Mouse (Mus musculus): Measurements from ENCODE around the gene Scgb1b20. TPM values are rescaled to one million over a fixed set of nuclear protein-coding genes. Genes with fewer than 3 reads are reported as not detected.
"Not testable (repeated sequence)": the region's sequence is repeated elsewhere in the genome, so short reads cannot be mapped to it uniquely, and the experiment has no call there.

The Scgb1b20 gene
- not detected in 2 replicates for polyA plus RNA-seq (2014; fragmentation: Nextera tagmentation; extraction: Ambion mirVana)

DNA sequence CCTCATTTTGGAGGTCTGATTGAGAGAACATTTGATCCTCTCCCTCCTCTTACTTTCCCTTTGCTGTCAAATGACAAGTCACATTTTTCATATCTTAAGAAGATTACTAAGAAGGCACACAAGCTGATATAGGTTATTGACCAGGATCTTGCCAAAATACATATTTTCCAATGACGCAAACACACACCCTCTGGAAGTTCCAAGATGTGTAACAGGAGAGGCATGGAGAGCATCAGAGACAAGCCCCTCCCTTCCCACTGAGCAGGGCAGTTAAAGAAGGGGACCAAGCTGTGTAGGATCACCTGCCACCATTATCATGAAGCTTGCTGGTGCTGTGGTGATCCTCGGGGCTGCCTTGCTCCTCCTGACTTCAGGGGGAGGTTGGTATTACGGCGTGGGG is at the start of gene Scgb1b20:
Scgb1b20 (plus strand) TSS at position 301 of the 400 bp plus-strand sequence.
- H3K4me2 ChIP-seq (ENCODE audit: low read depth, low read length, severe bottlenecking); H3K4me1 ChIP-seq (replicated peaks; ENCODE audit: control insufficient read depth, insufficient read depth, low read length); H3K9me3 ChIP-seq (ENCODE audit: control insufficient read depth, low read length); H3K4me3 ChIP-seq (ENCODE audit: low read depth, low read length); ATAC-seq (replicated peaks; ENCODE audit: low FRiP score); H3K27ac ChIP-seq (ENCODE audit: low read depth, low read length); H3K9ac ChIP-seq (ENCODE audit: low read length); DNase-seq (ENCODE audit: low spot score); H3K36me3 ChIP-seq (ENCODE audit: control insufficient read depth, insufficient read depth, low read length); H3K27me3 ChIP-seq (ENCODE audit: control insufficient read depth, insufficient read depth, low read length): not testable (repeated sequence)
- WGBS = 88% methylated on average over 4 of the region's 4 CpGs

DNA sequence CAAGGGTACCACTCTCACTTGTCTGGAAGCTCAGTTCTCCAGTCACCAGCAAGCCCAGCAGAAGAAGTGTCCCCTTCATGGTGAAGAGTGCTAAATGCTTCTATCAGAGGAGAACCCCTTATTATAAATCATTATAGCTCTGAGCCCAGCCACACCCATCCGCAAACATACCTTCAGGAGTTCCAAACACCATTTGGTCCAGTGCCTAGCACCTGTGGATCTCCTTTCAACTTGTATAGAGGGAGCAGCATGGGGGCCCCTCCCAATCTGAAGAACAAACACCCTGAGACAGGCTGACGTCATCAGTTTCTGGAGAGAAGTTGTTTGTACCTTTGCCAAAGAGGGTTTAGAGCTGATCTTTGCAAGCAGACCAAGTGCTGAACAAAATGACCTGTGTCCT is 6.8 kb upstream of the Scgb1b20 start, which contains the start of gene Scgb2b20:
Scgb2b20 (minus strand) TSS at position 101 of the 400 bp plus-strand sequence.
- H3K4me2 ChIP-seq (ENCODE audit: low read depth, low read length, severe bottlenecking); DNase-seq (ENCODE audit: low spot score); H3K9ac ChIP-seq (ENCODE audit: low read length); H3K27ac ChIP-seq (ENCODE audit: low read depth, low read length); H3K27me3 ChIP-seq (ENCODE audit: control insufficient read depth, insufficient read depth, low read length); H3K36me3 ChIP-seq (ENCODE audit: control insufficient read depth, insufficient read depth, low read length); H3K9me3 ChIP-seq (ENCODE audit: control insufficient read depth, low read length); ATAC-seq (replicated peaks; ENCODE audit: low FRiP score); H3K4me1 ChIP-seq (replicated peaks; ENCODE audit: control insufficient read depth, insufficient read depth, low read length); H3K4me3 ChIP-seq (ENCODE audit: low read depth, low read length): not testable (repeated sequence)
- 91% methylated on average over 2 of the region's 2 CpGs for WGBS

DNA sequence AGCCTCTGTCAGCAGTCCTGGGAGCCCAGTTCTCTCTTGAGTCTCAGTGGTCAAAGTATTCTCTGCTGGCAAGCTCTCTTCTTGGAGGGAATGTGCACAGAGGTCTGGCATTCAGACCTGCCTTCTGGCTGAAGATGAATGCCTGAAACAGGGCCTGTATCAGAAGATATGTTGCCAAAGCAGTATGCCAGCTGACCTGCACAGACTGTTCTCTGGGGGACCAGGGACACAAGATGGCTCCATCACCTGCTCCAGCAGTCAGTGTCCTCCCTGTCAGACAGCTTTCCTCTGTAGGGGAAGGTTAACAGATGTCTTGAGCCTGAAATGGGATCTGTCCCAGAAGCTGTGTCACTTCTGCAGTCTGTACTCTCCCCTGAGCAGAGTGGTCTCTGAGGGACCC is 26.7 kb downstream of the Scgb1b20 start:
- not testable (repeated sequence) for H3K9me3 ChIP-seq (ENCODE audit: control insufficient read depth, low read length); H3K4me2 ChIP-seq (ENCODE audit: low read depth, low read length, severe bottlenecking); ATAC-seq (replicated peaks; ENCODE audit: low FRiP score); H3K27me3 ChIP-seq (ENCODE audit: control insufficient read depth, insufficient read depth, low read length); DNase-seq (ENCODE audit: low spot score); H3K4me3 ChIP-seq (ENCODE audit: low read depth, low read length); H3K36me3 ChIP-seq (ENCODE audit: control insufficient read depth, insufficient read depth, low read length); H3K9ac ChIP-seq (ENCODE audit: low read length); H3K27ac ChIP-seq (ENCODE audit: low read depth, low read length); H3K4me1 ChIP-seq (replicated peaks; ENCODE audit: control insufficient read depth, insufficient read depth, low read length)

DNA sequence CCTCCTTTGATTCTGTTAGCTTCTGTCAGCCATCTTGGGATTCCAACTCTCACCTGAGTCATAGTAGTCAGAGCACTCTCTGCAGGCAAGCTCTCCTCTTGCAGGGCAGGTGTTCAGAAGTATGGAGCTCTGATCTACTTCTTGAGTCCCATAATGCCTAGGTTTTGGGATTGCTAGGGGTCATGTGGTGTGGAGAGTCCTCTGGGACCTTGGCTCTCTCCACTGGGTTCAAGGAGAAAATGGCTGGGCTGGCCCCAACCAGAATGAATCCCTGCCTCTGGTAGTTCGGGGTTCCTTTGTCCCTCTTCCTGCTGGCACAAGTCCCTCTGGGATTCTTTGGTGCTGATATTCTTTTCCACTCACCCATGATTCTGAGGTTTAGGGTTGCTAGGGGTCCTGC is 28.6 kb downstream of the Scgb1b20 start:
- no peaks in the 10 kb centered on the region for H3K4me1 ChIP-seq (replicated peaks; ENCODE audit: control insufficient read depth, insufficient read depth, low read length)
- no peaks in the 10 kb centered on the region; the same call in 1 of the 2 replicates for H3K9me3 ChIP-seq (ENCODE audit: control insufficient read depth, low read length)
- 90% methylated on average over 1 of the region's 1 CpGs for WGBS
- H3K4me2 ChIP-seq (ENCODE audit: low read depth, low read length, severe bottlenecking) = no peak overlapping the region
- no peaks in the 10 kb centered on the region for H3K27me3 ChIP-seq (ENCODE audit: control insufficient read depth, insufficient read depth, low read length)
- no peak for ATAC-seq (replicated peaks; ENCODE audit: low FRiP score)
- no peaks in the 10 kb centered on the region for H3K36me3 ChIP-seq (ENCODE audit: control insufficient read depth, insufficient read depth, low read length)
- no peak for DNase-seq (ENCODE audit: low spot score)
- no peak overlapping the region for H3K9ac ChIP-seq (ENCODE audit: low read length)
- H3K4me3 ChIP-seq (ENCODE audit: low read depth, low read length) = no peak overlapping the region
- no peak overlapping the region for H3K27ac ChIP-seq (ENCODE audit: low read depth, low read length)

DNA sequence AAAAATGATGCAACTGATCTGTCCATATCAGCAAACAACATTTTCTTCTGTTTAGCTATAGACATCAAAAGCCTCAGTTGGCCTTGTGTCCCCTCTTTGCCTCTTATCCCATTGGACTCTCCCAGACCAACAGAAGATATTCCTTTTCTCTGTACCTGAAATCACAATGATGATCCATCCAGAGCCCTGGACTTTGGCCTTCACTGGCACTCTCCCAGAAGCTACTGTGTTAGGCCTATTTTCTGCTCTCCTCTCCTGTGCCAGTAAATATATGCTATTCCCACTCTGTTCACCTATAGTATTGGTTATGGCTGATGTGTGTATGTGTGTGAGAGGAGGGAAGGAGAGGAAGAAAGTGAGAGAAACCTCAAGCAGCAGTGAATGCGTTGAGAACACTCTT is 36.6 kb downstream of the Scgb1b20 start:
- not testable (repeated sequence) for H3K9ac ChIP-seq (ENCODE audit: low read length); H3K4me1 ChIP-seq (replicated peaks; ENCODE audit: control insufficient read depth, insufficient read depth, low read length); H3K4me2 ChIP-seq (ENCODE audit: low read depth, low read length, severe bottlenecking); H3K9me3 ChIP-seq (ENCODE audit: control insufficient read depth, low read length); H3K27me3 ChIP-seq (ENCODE audit: control insufficient read depth, insufficient read depth, low read length); H3K4me3 ChIP-seq (ENCODE audit: low read depth, low read length); DNase-seq (ENCODE audit: low spot score); ATAC-seq (replicated peaks; ENCODE audit: low FRiP score); H3K36me3 ChIP-seq (ENCODE audit: control insufficient read depth, insufficient read depth, low read length); H3K27ac ChIP-seq (ENCODE audit: low read depth, low read length)
- WGBS = 71% methylated on average over 1 of the region's 1 CpGs

Other genes starting within 250 kb of the Scgb1b20 start
- gene Scgb2b18, start 199.4 kb upstream of the Scgb1b20 start, polyA plus RNA-seq (2014; fragmentation: Nextera tagmentation; extraction: Ambion mirVana) = not detected in 2 replicates
- gene Scgb1b18, start 187.7 kb upstream of the Scgb1b20 start, polyA plus RNA-seq (2014; fragmentation: Nextera tagmentation; extraction: Ambion mirVana) = not detected in 2 replicates
- gene Scgb2b19, start 92.9 kb upstream of the Scgb1b20 start, polyA plus RNA-seq (2014; fragmentation: Nextera tagmentation; extraction: Ambion mirVana) = not detected in 2 replicates
- not detected in 2 replicates for gene Scgb1b19, start 85.9 kb upstream of the Scgb1b20 start, polyA plus RNA-seq (2014; fragmentation: Nextera tagmentation; extraction: Ambion mirVana)
- gene Scgb2b20, start 6.9 kb upstream of the Scgb1b20 start, polyA plus RNA-seq (2014; fragmentation: Nextera tagmentation; extraction: Ambion mirVana) = not detected in 2 replicates
- gene Scgb2b21, start 147.2 kb downstream of the Scgb1b20 start, polyA plus RNA-seq (2014; fragmentation: Nextera tagmentation; extraction: Ambion mirVana) = not detected in 2 replicates

Data from forebrain, embryonic 11.5 days (tissue).